Mouse (Mus musculus): ENCODE results near the gene Gsdma. TPM values are rescaled to one million over a fixed set of nuclear protein-coding genes. Genes with fewer than 3 reads are reported as not detected.
"Not testable (repeated sequence)": the region's sequence is repeated elsewhere in the genome, so short reads cannot be mapped to it uniquely, and the experiment has no call there.

Gsdma gene
- not detected in 2 replicates for polyA plus RNA-seq (2015; fragmentation: Nextera tagmentation; extraction: Ambion mirVana)

DNA sequence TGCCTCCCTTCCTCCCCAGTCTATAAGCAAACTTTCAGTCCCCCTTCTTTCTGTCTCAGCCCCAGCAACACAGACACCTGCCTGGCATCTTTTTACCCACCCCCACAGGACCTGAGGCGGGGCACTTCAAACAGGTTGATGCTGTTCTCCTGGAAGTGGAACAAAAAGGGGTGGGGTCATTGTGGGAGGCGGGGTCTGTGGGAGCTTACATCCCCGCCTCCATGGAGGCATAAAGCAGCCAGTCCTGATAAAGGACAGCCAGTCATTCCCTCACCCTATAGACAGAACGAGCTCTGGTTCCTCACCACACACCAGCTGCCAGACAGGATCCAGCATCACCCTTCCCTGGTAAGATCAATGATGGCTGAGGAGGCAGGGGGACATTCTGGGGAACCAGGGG, at the start of gene Gsdma:
Gsdma (plus strand) TSS at position 261 of the 400 bp plus-strand sequence.
- H3K4me3 ChIP-seq (ENCODE audit: low read length) = no peak within 1 kb of the TSS
- no peaks in the 10 kb centered on the region for H3K9me3 ChIP-seq (ENCODE audit: low read length)
- no peak within 1 kb of the TSS for H3K27ac ChIP-seq (ENCODE audit: low read length)
- no peak within 1 kb of the TSS for H3K4me2 ChIP-seq (replicated peaks; ENCODE audit: low read depth, low read length)
- WGBS = 15% methylated on average over 4 of the region's 4 CpGs
- ATAC-seq (ENCODE audit: low FRiP score, low TSS enrichment) = no peak
- H3K27me3 ChIP-seq (ENCODE audit: insufficient read depth, low read length) = 0 out of 2 replicates have a peak, but pooled peaks cover 7% of the 10 kb centered on the region
- no peaks in the 10 kb centered on the region for H3K36me3 ChIP-seq (ENCODE audit: insufficient read depth, low read length)
- H3K9ac ChIP-seq (replicated peaks; ENCODE audit: low read length) = no peak within 1 kb of the TSS
- H3K4me1 ChIP-seq (ENCODE audit: insufficient read depth, low read length) = no peaks in the 10 kb centered on the region

DNA sequence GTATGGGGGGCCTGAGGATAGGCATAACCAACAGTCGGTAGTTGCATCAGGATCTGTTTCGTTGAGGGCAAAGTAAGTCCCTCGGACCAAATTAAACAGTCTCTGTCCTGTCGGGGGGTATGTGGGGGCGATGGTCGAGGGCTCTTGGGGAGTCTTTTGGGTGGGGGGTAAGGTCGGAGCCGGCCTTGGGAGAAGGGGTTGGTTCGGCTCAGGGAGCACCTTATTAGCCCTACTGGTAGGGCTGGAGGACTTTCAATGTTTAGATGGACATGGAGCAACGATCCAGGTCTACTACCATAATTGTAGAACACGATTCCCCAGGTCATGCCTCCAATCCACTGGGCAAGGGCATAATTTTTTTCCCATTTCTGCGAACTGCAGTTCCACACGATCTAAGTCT, 43.4 kb upstream of the Gsdma start:
- no peak for ATAC-seq (ENCODE audit: low FRiP score, low TSS enrichment)
- Histone ChIP-seq H3K4me2 (replicated peaks; ENCODE audit: low read depth, low read length) (no peak overlapping the region), H3K9ac (replicated peaks; ENCODE audit: low read length) (no peak overlapping the region), H3K36me3 (ENCODE audit: insufficient read depth, low read length) (no peaks in the 10 kb centered on the region), H3K27me3 (ENCODE audit: insufficient read depth, low read length) (no peaks in the 10 kb centered on the region), H3K9me3 (ENCODE audit: low read length) (peaks cover 6% of the 10 kb centered on the region), H3K4me3 (ENCODE audit: low read length) (no peak overlapping the region), H3K27ac (ENCODE audit: low read length) (no peak overlapping the region), H3K4me1 (ENCODE audit: insufficient read depth, low read length) (no peaks in the 10 kb centered on the region)
- WGBS = 92% methylated on average over 13 of the region's 13 CpGs

DNA sequence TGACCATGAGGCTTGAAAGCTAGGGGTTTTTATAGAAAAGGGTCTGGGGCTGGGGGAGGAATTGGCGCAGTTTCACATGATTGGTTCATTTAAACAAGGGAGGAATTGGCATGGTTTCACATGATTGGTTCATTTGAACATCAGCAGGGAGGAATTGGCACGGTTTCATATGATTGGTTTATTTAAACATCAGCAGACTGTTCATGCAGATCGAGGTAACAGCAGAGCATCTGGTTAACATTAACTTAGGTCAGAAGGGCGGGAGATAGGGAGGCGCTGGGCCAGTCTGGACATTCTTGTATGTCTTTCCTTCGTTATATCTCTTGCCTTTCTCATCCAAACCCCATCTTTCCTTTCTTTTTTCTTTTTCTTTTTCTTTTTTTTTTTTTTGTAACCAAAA, 40.2 kb upstream of the Gsdma start:
- WGBS = 80% methylated on average over 6 of the region's 6 CpGs
- not testable (repeated sequence) for H3K36me3 ChIP-seq (ENCODE audit: insufficient read depth, low read length); H3K27me3 ChIP-seq (ENCODE audit: insufficient read depth, low read length); H3K4me1 ChIP-seq (ENCODE audit: insufficient read depth, low read length); H3K4me3 ChIP-seq (ENCODE audit: low read length); H3K9ac ChIP-seq (replicated peaks; ENCODE audit: low read length); H3K9me3 ChIP-seq (ENCODE audit: low read length); H3K27ac ChIP-seq (ENCODE audit: low read length); H3K4me2 ChIP-seq (replicated peaks; ENCODE audit: low read depth, low read length); ATAC-seq (ENCODE audit: low FRiP score, low TSS enrichment)

DNA sequence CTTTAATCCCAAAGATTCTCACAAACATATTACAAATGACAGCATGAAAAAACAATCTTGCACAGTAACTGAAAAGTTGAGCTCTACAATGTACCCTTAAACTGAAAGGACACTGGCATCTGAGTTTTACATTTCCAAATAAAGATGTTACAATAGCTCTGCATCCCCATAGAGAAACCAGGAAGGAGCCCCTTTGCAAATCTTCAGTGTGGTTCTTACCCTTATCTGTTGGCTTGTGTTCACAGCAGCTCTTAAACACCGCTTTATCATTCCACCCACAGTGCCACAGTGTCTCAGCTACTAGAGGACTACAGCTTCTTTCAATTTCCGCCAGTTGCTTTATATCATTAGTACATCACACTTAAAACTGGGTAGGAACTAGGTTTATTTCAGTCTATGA, 39.8 kb upstream of the Gsdma start:
- H3K4me2 ChIP-seq (replicated peaks; ENCODE audit: low read depth, low read length); ATAC-seq (ENCODE audit: low FRiP score, low TSS enrichment); H3K27me3 ChIP-seq (ENCODE audit: insufficient read depth, low read length); H3K36me3 ChIP-seq (ENCODE audit: insufficient read depth, low read length); H3K9ac ChIP-seq (replicated peaks; ENCODE audit: low read length); H3K9me3 ChIP-seq (ENCODE audit: low read length); H3K4me3 ChIP-seq (ENCODE audit: low read length); H3K27ac ChIP-seq (ENCODE audit: low read length); H3K4me1 ChIP-seq (ENCODE audit: insufficient read depth, low read length): not testable (repeated sequence)
- WGBS = 95% methylated on average over 2 of the region's 2 CpGs

DNA sequence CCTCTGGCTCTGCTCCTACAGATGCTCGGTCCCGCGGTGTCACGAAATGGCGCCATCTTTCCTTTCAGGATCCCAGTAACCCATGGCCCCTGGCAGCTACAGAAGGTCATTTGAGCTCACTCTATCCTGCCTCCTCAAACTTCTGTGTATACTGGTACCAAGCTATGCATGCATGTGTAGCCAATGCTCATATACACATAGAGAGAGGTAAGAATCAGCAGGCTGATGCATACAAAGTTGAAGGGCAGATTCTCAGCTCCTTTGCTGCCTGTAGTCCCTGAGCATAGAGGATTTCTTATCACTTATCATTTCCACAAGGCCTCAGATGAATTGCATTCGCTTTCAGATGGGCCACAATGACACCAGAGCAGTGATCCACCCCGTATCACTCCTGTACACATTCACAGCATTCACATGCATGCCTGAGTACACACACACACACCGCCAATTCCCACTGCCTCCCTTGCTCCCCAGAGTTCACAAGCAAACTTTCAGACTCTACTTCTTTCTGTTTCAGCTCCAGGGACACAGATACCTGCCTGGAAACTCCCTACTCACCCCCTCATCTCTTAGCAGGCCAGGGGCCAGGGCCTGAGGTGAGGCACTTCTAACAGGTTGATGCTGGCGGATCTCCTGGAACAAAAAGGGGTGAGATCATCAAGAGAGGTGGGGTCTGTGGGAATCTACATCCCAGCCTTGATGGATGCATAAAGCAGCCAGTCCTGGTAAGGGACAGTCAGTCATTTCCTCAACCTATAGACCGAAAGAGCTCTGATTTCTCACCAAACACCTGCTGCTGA, 38.3 kb upstream of the Gsdma start, which contains the start of the genes Gm12355 and Gsdma3:
Gm12355 (minus strand) TSS at position 51 of the 800 bp plus-strand sequence.
Gsdma3 (plus strand) TSS at position 750 of the 800 bp plus-strand sequence.
- peaks cover 6% of the 10 kb centered on the region for H3K9me3 ChIP-seq (ENCODE audit: low read length)
- H3K36me3 ChIP-seq (ENCODE audit: insufficient read depth, low read length) = no peaks in the 10 kb centered on the region
- no peaks in the 10 kb centered on the region for H3K27me3 ChIP-seq (ENCODE audit: insufficient read depth, low read length)
- WGBS = 90% methylated on average over 10 of the region's 10 CpGs
- H3K9ac ChIP-seq (replicated peaks; ENCODE audit: low read length) = no peak within 1 kb of the TSS
- H3K4me1 ChIP-seq (ENCODE audit: insufficient read depth, low read length) = no peaks in the 10 kb centered on the region
- H3K4me3 ChIP-seq (ENCODE audit: low read length) = no peak within 1 kb of the TSS
- no peak within 1 kb of the TSS for H3K4me2 ChIP-seq (replicated peaks; ENCODE audit: low read depth, low read length)
- no peak for ATAC-seq (ENCODE audit: low FRiP score, low TSS enrichment)
- H3K27ac ChIP-seq (ENCODE audit: low read length) = no peak within 1 kb of the TSS

DNA sequence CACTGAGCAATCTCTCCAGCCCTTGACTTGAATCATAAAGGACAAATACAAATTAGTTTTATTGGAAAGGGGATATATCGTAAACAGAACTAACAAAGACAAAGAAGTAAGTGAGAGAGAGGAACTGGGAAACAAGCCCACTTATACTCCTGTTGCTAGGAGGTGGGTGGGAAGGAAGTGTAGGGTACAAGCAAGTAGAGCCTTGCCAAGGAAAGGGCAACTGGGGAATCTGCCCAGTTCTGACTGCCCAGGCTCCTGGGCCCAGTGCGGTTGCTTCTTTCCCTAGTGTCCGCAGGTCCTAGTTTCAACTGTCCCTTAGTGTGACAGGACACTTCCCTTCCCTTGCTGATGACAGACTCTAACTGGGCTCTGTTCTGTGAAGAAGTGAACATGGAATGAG, 35.4 kb upstream of the Gsdma start:
- H3K9me3 ChIP-seq (ENCODE audit: low read length) = peaks cover 4% of the 10 kb centered on the region
- no peak overlapping the region for H3K4me2 ChIP-seq (replicated peaks; ENCODE audit: low read depth, low read length)
- WGBS = 92% methylated on average over 3 of the region's 3 CpGs
- no peaks in the 10 kb centered on the region for H3K27me3 ChIP-seq (ENCODE audit: insufficient read depth, low read length)
- H3K4me1 ChIP-seq (ENCODE audit: insufficient read depth, low read length) = no peaks in the 10 kb centered on the region
- H3K9ac ChIP-seq (replicated peaks; ENCODE audit: low read length) = no peak overlapping the region
- no peak overlapping the region for H3K4me3 ChIP-seq (ENCODE audit: low read length)
- no peak for ATAC-seq (ENCODE audit: low FRiP score, low TSS enrichment)
- no peaks in the 10 kb centered on the region for H3K36me3 ChIP-seq (ENCODE audit: insufficient read depth, low read length)
- H3K27ac ChIP-seq (ENCODE audit: low read length) = no peak overlapping the region

DNA sequence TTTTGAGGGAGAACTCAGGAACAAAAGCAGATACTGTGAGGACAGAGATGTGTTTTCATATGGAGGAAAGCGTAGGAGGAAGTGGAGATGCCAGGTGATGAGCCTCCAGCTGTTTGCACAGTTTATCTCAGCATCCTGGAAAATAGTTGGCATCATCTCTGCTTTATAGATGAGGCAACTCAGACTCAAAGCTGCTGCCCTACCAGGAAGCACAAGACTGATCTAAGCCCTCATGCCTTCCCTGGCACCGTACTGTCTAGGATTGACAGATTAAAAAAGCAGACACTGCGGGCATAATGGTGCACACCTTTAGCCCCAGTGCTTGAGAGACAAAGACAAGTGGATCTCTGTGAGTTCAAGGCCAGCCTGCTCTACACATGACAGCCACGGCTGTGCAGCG, 33.5 kb upstream of the Gsdma start:
- no peak for ATAC-seq (ENCODE audit: low FRiP score, low TSS enrichment)
- 86% methylated on average over 5 of the region's 5 CpGs for WGBS

DNA sequence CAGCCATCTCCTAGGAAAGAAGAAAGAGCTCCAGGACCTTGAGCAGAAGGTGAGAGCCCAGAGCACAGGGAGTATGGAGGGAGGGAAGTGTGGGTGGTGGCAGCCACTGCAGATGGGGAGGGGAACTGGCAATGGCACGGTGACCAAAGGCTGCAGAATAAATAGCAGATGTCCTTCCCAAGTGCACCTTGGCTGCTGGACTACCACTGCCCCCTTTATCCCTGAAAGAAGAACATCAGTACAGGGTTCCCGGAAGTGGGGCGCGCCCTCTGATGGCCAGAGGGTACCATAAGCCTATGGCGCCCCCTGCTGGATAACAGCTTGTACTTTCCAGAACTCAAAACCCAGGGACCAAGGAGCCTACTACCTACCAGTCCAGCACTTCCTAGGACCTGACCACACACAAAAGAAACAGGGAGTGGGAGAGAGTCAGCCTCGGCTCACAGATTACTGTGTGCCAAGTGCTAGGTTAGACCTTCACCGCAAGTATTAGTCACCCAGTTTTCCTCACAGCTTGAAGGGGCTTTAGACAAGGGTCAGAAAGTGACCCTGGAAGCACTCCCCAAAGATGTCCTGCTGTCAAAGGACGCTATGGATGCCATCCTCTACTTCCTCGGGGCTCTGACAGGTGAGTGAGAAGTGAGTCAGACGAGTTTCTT, 28.7 kb upstream of the Gsdma start:
- WGBS = 39% methylated on average over 10 of the region's 10 CpGs
- H3K4me2 ChIP-seq (replicated peaks; ENCODE audit: low read depth, low read length); ATAC-seq (ENCODE audit: low FRiP score, low TSS enrichment): not testable (repeated sequence)

More for the DNA sequence above, 33.5 kb upstream of the Gsdma start:
- Histone ChIP-seq H3K9me3 (ENCODE audit: low read length) (no peaks in the 10 kb centered on the region), H3K27me3 (ENCODE audit: insufficient read depth, low read length) (no peaks in the 10 kb centered on the region), H3K9ac (replicated peaks; ENCODE audit: low read length) (no peak overlapping the region), H3K4me1 (ENCODE audit: insufficient read depth, low read length) (no peaks in the 10 kb centered on the region), H3K4me3 (ENCODE audit: low read length) (no peak overlapping the region), H3K36me3 (ENCODE audit: insufficient read depth, low read length) (no peaks in the 10 kb centered on the region), H3K4me2 (replicated peaks; ENCODE audit: low read depth, low read length) (no peak overlapping the region), H3K27ac (ENCODE audit: low read length) (no peak overlapping the region)

DNA sequence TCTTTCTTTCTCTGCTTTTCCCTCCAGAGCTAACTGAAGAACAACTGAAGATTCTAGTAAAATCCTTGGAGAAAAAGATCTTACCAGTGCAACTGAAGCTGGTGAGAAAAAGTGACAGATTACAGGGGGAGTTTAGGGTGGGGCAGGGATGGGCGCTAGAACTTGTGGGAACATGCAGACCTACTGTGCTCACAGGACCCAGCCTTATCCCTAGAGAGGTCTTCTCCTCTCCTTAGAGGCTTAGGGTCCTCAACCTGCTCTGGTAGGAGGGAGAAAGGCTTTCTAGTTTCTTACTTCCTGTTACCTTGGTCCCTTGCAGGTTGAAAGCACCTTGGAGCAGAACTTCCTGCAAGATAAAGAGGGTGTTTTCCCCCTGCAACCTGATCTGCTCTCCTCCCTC, 26.6 kb upstream of the Gsdma start:
- H3K4me1 ChIP-seq (ENCODE audit: insufficient read depth, low read length) = no peaks in the 10 kb centered on the region
- no peak overlapping the region for H3K9ac ChIP-seq (replicated peaks; ENCODE audit: low read length)
- H3K9me3 ChIP-seq (ENCODE audit: low read length) = no peaks in the 10 kb centered on the region
- H3K4me3 ChIP-seq (ENCODE audit: low read length) = no peak overlapping the region
- no peak for ATAC-seq (ENCODE audit: low FRiP score, low TSS enrichment)
- H3K27ac ChIP-seq (ENCODE audit: low read length) = no peak overlapping the region
- no peaks in the 10 kb centered on the region for H3K36me3 ChIP-seq (ENCODE audit: insufficient read depth, low read length)
- no peak overlapping the region for H3K4me2 ChIP-seq (replicated peaks; ENCODE audit: low read depth, low read length)
- no peaks in the 10 kb centered on the region for H3K27me3 ChIP-seq (ENCODE audit: insufficient read depth, low read length)
- WGBS = 75% methylated on average over 1 of the region's 1 CpGs

More for the DNA sequence above, 28.7 kb upstream of the Gsdma start:
- not testable (repeated sequence) for H3K36me3 ChIP-seq (ENCODE audit: insufficient read depth, low read length); H3K4me1 ChIP-seq (ENCODE audit: insufficient read depth, low read length); H3K9me3 ChIP-seq (ENCODE audit: low read length); H3K27ac ChIP-seq (ENCODE audit: low read length); H3K9ac ChIP-seq (replicated peaks; ENCODE audit: low read length); H3K27me3 ChIP-seq (ENCODE audit: insufficient read depth, low read length); H3K4me3 ChIP-seq (ENCODE audit: low read length)

DNA sequence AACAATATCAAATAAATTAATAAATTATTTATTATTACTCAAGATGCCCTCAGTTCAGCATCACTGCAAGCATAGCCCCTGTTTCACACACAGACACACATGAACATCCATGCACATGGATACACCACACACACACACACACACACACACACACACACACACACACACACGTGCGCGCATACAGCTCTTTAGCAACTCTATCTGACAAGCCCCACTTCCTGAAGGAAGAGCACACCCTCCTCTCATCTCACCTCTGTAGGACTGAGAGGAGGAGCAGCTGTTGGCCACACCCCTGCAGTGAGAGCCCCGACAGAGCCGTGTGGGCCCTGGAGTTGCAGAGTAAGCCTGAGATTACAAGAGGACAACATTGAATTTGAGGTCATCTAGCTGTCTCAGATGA, 24.1 kb upstream of the Gsdma start:
- no peak for ATAC-seq (ENCODE audit: low FRiP score, low TSS enrichment)
- no peaks in the 10 kb centered on the region for H3K4me1 ChIP-seq (ENCODE audit: insufficient read depth, low read length)
- H3K4me2 ChIP-seq (replicated peaks; ENCODE audit: low read depth, low read length) = no peak overlapping the region
- no peak overlapping the region for H3K4me3 ChIP-seq (ENCODE audit: low read length)
- no peaks in the 10 kb centered on the region for H3K9me3 ChIP-seq (ENCODE audit: low read length)
- H3K9ac ChIP-seq (replicated peaks; ENCODE audit: low read length) = no peak overlapping the region
- no peak overlapping the region for H3K27ac ChIP-seq (ENCODE audit: low read length)
- H3K36me3 ChIP-seq (ENCODE audit: insufficient read depth, low read length) = no peaks in the 10 kb centered on the region
- no peaks in the 10 kb centered on the region for H3K27me3 ChIP-seq (ENCODE audit: insufficient read depth, low read length)
- WGBS = 59% methylated on average over 5 of the region's 5 CpGs
